Mouse (Mus musculus) activated CD4-positive, CD25-positive, alpha-beta regulatory T cell, adult 4 months (primary cell): ENCODE data around the gene Glyctk. TPM values are rescaled to one million over a fixed set of nuclear protein-coding genes. Genes with fewer than 3 reads are reported as not detected.
"Not testable (repeated sequence)": the region's sequence is repeated elsewhere in the genome, so short reads cannot be mapped to it uniquely, and the experiment has no call there.

ENCODE experiments used
- ATAC-seq: one replicate; pipeline ENCODE4 v1.8.0; 2017
- polyA plus RNA-seq, 2 experiments: library from polyadenylated mRNA; unstranded; fragments of 100-300 nt; shearing (Covaris generic); gene quantifications; one replicate each; pipeline ENCODE4 v1.2.1; 2017

Gene Glyctk
- polyA plus RNA-seq, 2 experiments from 2014 or later = 2.9 to 3.3 TPM

GRCm38 (mm10) chr9:106176769-106177168 lies 18.8 kb upstream of the Glyctk start:
- ATAC-seq = peak; percentile 14

- no peak for ATAC-seq
These were observed 17.7 kb upstream of the Glyctk start for GRCm38 (mm10) chr9:106175552-106176200.

GRCm38 (mm10) chr9:106173363-106173762 lies 15.4 kb upstream of the Glyctk start:
- ATAC-seq = no peak

GRCm38 (mm10) chr9:106172527-106172926 lies 14.6 kb upstream of the Glyctk start:
- ATAC-seq = no peak

GRCm38 (mm10) chr9:106171346-106172158 lies 13.6 kb upstream of the Glyctk start:
- ATAC-seq = peak; percentile 8

GRCm38 (mm10) chr9:106170556-106171345 lies 12.8 kb upstream of the Glyctk start, which contains the start of gene Wdr82:
Gene Wdr82, plus strand, starts transcription at chr9:106170928.
- ATAC-seq = peak; percentile 77

GRCm38 (mm10) chr9:106169917-106170316 lies 12.0 kb upstream of the Glyctk start:
- ATAC-seq = no peak

GRCm38 (mm10) chr9:106169006-106169405 lies 11.1 kb upstream of the Glyctk start:
- ATAC-seq = not testable (repeated sequence)

- ATAC-seq = no peak
These were observed 9.8 kb upstream of the Glyctk start for GRCm38 (mm10) chr9:106167703-106168102.

- no peak for ATAC-seq
These were observed 9.3 kb upstream of the Glyctk start for GRCm38 (mm10) chr9:106167241-106167640.

GRCm38 (mm10) chr9:106166709-106167108 lies 8.8 kb upstream of the Glyctk start:
- no peak for ATAC-seq

- no peak for ATAC-seq
These were observed 2.5 kb upstream of the Glyctk start for GRCm38 (mm10) chr9:106160426-106160825.

- peak; percentile 91 for ATAC-seq
These were observed 1.9 kb upstream of the Glyctk start for GRCm38 (mm10) chr9:106159784-106160301.

- no peak for ATAC-seq
These were observed 1.3 kb upstream of the Glyctk start for GRCm38 (mm10) chr9:106159237-106159636.

GRCm38 (mm10) chr9:106157623-106157925 lies 364 bp downstream of the Glyctk start:
- no peak for ATAC-seq

GRCm38 (mm10) chr9:106156921-106157622 lies 866 bp downstream of the Glyctk start:
- ATAC-seq = no peak

GRCm38 (mm10) chr9:106156419-106156818 lies 1.5 kb downstream of the Glyctk start:
- ATAC-seq = no peak

- no peak for ATAC-seq
These were observed 3.8 kb downstream of the Glyctk start for GRCm38 (mm10) chr9:106154106-106154505.

- ATAC-seq = no peak
These were observed 8.6 kb downstream of the Glyctk start for GRCm38 (mm10) chr9:106149399-106149754.

- ATAC-seq = no peak
These were observed 9.2 kb downstream of the Glyctk start for GRCm38 (mm10) chr9:106148541-106149398.

GRCm38 (mm10) chr9:106147851-106148431 lies 10.0 kb downstream of the Glyctk start:
- ATAC-seq = no peak
